Mouse (Mus musculus) cerebellum, postnatal 25 days (tissue): ENCODE measurements at regions not wholly inside any gene's neighbourhood (a gene's known extent, or its start where the extent isn't known, plus 50 kb on each side); places are given as distances from the start of the nearest gene placed in this dataset.

Experiments used
- DNase-seq, 2 experiments: peaks; one replicate each; pipeline ENCODE4 v3.0.0; 2021; ENCODE audit warnings: mixed read lengths in 2 of 2

DNA sequence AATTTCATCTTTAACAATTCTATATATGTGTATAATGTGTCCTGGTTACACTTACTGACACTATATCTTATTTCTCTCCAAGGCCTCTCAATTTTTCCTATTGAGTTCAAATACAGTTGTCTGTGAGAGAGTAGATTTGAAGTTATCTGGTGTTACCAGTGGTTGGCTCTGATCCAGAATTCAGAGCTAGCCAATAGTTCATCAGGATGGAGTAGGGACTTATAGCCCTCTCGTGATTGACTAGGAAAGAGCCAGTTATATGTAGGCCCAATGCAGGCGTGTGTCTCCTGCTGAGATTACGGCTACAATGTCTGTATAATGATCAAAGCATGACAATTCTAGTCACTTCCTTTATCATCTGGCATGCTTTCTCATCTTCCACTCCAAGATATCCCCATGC is 1241.0 kb upstream of the Zeb2 start:
- DNase-seq = no peak

DNA sequence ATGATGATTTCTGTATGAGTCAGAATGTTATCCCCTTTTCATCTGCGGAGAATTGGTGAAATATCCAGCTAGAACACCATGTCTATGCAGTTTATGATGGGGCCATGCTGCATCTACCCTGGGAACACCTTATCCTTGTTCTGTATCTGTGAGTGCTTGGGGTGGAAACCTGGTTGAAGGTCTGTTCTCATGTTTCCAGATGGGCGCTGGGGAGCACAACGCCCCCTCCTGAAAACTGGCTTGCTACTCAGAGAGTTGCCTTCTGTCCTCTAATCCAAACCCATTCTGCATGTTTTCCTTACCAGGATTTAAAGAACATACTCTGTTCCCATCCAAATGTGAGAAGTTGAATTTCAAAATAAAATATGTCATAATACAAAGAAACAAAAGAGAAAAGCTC is 1239.5 kb upstream of the Zeb2 start:
- no peak for DNase-seq

DNA sequence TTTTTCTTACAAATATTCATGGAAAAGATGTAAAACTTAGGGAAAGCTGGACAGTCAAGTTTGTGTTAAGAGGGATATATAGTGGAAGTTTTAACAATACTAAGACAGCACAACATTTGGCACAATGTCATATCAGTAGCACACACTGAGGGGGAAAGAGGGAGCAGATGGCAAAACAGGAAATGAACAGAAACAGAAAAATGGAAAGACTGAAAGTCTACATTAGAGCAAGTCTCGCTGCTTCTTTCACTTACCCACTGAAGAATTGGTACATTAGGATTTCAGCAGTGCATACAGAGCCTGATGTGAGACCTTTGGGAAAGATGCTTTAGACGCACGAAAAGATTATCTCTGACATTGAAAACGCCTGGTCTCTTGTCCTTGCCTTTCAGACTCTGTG is 1223.5 kb upstream of the Zeb2 start:
- no peak for DNase-seq

DNA sequence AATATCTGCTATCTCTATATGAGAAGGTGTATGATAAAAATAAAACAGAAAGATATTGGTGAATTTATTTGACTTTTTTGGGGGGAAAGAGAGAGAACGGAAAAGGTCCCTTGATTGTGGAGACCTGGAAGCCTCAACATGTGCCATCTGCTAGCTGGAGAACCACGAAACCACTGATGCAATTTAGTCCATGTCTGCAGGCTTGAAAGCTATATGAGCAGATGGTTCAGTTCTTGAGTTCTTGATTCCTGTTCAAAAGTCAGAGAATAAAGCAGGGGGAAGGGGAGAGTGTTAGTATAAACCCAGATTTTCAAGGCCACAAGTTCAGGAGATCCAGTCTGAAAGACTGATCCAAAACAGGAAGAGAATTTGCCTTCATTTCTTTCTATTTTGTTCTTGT is 1199.5 kb upstream of the Zeb2 start:
- DNase-seq = peak; percentile 15 to 39

GRCm38 (mm10) chr2:46315243-46315642 is 1198.0 kb upstream of the Zeb2 start:
- no peak for DNase-seq

DNA sequence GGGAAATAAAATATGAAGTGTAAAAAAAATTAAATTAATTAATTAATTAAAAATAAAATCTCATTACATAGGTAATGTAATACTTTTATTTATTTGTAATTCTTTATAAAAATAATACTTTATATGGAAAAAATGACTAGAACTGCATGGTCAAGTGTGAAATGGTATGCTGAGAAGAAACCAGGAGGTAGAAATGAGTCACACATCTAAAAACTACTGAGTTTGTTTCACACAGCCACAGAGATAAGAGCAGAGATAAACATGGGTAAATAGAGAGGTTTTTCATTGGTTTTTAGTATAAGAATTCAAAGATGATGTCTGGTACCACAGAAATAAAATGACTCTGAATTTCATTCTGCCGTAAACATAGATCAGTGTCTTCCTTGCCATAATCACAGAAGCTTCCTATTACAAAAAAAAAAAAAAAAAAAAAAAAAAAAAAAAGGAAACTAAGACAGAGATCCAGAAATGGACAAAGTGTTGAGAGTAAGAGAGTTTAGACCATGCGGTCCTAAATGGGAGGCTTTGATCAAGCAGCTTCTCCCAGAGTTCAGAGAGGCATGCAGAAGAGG is 1190.5 kb upstream of the Zeb2 start:
- no peak for DNase-seq

DNA sequence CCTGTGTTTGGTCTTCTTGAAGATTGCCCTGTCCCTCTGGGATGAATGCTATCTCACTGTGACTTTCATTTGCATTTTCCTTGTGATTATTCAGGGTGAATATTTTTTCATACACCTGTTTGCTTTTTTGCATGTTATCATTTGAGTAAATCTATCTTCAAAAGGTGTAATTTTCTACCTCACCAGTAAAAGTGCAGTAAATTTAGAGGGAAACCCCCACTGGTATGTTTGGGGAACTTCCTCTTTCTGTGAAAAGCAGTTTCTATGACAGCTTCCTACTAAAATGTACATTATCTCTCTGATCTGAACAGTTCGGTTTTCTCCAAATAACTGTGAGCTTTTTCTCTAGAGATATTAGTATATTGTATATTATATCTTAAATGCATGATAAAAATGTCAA is 1185.4 kb upstream of the Zeb2 start:
- DNase-seq = no peak

DNA sequence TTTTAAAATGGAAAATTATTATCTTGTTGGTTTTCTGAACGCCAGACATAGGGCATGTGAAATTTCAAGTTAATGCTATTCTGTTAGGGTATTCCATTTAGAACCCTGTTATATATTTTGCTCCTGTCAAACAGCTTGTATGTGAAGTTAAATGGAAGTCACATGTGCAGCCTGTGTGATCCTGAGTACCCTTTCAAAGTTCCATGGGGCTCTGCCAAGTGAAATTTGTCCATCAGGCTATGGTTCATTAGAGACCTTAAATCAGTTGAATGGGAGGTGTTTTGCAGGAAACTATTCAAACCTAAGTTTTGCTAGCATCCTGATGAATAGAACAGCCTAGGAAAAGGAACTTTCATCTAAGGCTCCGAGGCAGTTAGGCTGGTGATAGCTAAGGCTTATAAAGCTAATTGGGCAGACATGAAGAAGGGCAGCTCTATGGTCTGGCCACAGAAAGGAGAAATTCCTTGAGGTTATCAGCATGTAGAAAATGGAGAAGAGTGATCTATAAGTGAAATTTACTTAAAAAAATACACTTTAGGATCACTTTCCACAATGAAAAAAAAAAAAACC is 1180.2 kb upstream of the Zeb2 start:
- DNase-seq = no peak

GRCm38 (mm10) chr2:46283929-46284598 is 1166.9 kb upstream of the Zeb2 start:
- DNase-seq = no peak

- DNase-seq = no peak
These were observed 1163.6 kb upstream of the Zeb2 start for GRCm38 (mm10) chr2:46280822-46281221.

DNA sequence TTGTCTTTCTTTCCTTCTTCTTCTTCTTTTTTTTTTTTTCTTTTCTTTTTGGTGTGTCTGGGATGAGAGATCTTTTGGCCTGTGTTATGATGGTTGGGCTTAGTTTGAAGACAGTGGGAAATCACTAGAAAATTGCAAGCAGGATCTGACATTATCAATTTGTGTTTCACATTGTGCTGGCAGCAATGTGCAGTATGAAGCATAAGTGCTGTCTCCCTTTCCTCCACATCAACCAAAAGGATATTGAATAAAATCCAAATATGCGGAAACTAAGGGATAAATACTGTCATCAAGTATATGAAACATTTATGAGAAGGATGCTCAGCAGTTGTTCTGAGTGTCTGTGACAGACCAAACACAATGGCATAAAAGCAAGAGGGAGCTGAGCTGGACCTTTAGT is 1144.4 kb upstream of the Zeb2 start:
- no peak for DNase-seq

- DNase-seq = no peak
These were observed 1134.4 kb upstream of the Zeb2 start for GRCm38 (mm10) chr2:46251562-46251961.

GRCm38 (mm10) chr2:46245717-46246116 is 1128.5 kb upstream of the Zeb2 start:
- no peak for DNase-seq

GRCm38 (mm10) chr2:46244697-46245096 is 1127.5 kb upstream of the Zeb2 start:
- DNase-seq = no peak

- peak; percentile 7 to 20 for DNase-seq
These were observed 1125.6 kb upstream of the Zeb2 start for GRCm38 (mm10) chr2:46242806-46243205.

- no peak for DNase-seq
These were observed 1122.7 kb upstream of the Zeb2 start for GRCm38 (mm10) chr2:46239874-46240273.

- DNase-seq = no peak
These were observed 1113.7 kb upstream of the Zeb2 start for GRCm38 (mm10) chr2:46230791-46231450.

DNA sequence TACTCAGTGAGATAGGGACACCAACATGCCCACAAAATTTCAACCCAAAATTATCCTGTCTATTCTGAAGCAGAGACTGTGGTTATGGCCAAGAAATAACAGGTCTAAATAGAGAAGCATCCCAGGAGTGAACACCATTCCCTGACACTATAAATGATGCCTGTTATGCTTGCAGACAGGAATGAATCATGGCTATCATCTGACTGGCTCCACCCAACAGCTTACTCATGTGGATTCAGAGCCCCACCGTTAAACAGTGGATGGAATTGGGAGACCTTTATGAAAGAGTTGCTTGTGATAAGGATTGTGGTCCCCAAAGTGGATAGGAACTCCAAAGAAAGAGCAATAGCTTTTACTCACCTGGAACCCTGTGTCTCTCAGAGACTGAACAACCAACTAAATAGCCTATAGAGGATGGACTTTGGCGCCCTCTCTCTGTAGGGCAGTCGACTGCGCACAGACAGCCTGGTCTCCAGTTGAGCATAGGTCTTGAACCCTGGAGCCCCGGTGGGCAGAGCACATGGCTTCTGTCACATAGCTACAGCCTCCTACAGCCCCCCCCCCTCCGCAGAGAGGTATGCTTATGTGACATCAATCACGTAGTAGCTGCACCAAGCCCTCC is 1101.3 kb upstream of the Zeb2 start:
- DNase-seq = peak in 1 of 2 experiments; percentile 5

- DNase-seq = no peak
These were observed 1082.1 kb upstream of the Zeb2 start for GRCm38 (mm10) chr2:46199341-46199740.

GRCm38 (mm10) chr2:46187265-46187888 is 1070.2 kb upstream of the Zeb2 start:
- DNase-seq = no peak

- no peak for DNase-seq
These were observed 1066.0 kb upstream of the Zeb2 start for GRCm38 (mm10) chr2:46183241-46183640.

DNA sequence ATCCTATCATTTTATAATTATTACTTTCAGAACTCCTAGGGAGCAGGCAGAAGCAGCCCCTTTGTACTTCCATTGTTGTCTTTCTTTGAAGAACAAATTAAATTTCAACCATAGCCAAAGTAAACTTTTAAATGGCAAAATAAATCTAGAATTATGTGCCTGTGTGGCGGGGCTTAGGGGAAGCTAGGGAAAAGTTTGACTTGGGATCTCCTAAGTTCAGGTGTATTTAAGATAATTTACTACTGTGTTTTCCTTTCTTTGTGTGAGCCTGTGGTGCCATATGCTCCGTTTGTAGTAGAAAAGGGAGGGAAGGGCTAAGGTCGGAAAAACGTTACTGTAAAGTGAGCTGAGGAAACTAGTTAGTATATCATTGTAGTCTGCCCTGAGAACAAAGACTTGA is 1062.5 kb upstream of the Zeb2 start:
- no peak for DNase-seq

DNA sequence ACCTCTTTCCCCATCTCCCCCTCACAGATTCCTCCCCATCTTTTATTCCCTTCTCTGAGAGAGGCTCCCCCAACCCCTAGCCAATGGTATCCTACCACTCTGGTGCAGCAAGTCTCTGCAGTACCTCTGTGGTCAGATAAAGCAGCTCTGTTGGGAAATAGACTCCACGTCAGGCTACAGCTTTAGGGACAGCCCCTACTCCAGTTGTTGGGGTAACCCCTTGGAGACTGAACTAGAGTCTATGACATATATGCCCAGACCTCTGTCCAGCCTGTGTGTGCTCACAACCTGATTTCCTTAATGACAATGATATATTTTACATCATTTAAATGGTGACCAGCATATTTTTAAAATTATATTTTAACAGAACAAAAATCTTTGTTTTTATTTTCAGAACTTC is 1051.3 kb upstream of the Zeb2 start:
- DNase-seq = no peak
